Mouse (Mus musculus): ENCODE data around the gene Nop56. TPM values are rescaled to one million over a fixed set of nuclear protein-coding genes. Genes with fewer than 3 reads are reported as not detected.

Gene Nop56
- polyA plus RNA-seq, 1 experiment from 2014 or later = 425 TPM

DNA sequence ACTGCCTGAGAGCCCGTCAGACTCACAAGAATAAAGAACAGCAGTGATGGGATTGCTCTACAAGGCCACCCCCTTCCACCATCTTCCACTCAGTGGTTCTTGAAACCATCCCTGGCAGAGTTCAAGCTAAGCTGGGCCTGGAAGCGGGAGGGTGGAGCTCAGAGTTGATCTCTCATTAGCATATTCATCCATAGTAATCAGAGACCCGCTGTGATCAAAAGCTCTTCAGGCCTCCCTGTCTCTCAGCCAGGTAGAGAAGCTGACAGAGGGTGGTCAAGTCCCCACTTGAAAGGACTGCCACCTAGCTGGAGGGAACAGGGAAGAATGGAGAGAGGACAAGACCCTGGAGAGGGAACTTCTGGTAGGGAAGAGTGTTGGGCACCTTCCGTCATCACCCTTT, 28.8 kb downstream of the Nop56 start:
- peaks cover 3% of the 10 kb centered on the region for H3K27me3 ChIP-seq (ENCODE audit: low read depth, poor library complexity, severe bottlenecking)

DNA sequence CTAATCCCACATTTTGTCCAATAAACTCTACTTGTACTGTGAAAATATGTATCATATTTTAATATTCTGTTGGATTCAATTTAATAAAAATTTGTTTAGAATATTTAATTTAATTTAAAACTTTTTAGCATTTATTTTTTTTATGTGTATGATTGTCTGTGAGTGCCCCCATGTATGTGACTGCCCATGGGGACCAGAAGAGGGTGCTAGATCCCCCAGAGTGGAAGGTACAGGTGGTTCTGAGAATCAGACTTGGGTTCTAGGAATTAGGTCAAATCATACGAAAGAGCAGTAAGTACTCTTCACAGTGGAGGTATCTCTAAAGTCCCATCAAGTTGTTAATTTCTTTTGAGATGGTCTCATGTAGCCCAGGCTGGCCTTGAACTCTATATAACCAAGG, 52.8 kb downstream of the Nop56 start:
- no peak for DNase-seq (ENCODE audit: low spot score)
- H3K27ac ChIP-seq (replicated peaks) = no peak overlapping the region
- H3K27me3 ChIP-seq (ENCODE audit: low read depth, poor library complexity, severe bottlenecking) = no peaks in the 10 kb centered on the region
- H3K4me3 ChIP-seq = no peak overlapping the region
- H3K4me1 ChIP-seq = no peaks in the 10 kb centered on the region
- H3K36me3 ChIP-seq = no peaks in the 10 kb centered on the region
- WGBS = 80% methylated on average over 1 of the region's 1 CpGs
- H3K9me3 ChIP-seq (replicated peaks) = no peaks in the 10 kb centered on the region; the same call in 1 of the 2 replicates

More for the DNA sequence above, 28.8 kb downstream of the Nop56 start:
- Histone ChIP-seq H3K4me3 (no peak overlapping the region), H3K4me1 (no peaks in the 10 kb centered on the region), H3K36me3 (peaks cover 91% of the 10 kb centered on the region), H3K27ac (replicated peaks) (no peak overlapping the region), H3K9me3 (replicated peaks) (no peaks in the 10 kb centered on the region)
- DNase-seq (ENCODE audit: low spot score) = no peak
- WGBS = 53% methylated on average over 4 of the region's 4 CpGs

Other genes with a start within 250 kb of the Nop56 start
- gene Tgm6, start 162.0 kb upstream of the Nop56 start, polyA plus RNA-seq (2016; fragmentation: Nextera tagmentation; extraction: Ambion mirVana) = not detected in 2 replicates
- 859 and 934 TPM in 2 replicates for gene Snrpb, start 95.0 kb upstream of the Nop56 start, polyA plus RNA-seq (2016; fragmentation: Nextera tagmentation; extraction: Ambion mirVana)
- gene Tmc2, start 79.2 kb upstream of the Nop56 start, polyA plus RNA-seq (2016; fragmentation: Nextera tagmentation; extraction: Ambion mirVana) = not detected in 2 replicates
- gene Idh3b, start 10.1 kb downstream of the Nop56 start, polyA plus RNA-seq (2016; fragmentation: Nextera tagmentation; extraction: Ambion mirVana) = 136 and 141 TPM in 2 replicates
- 0.95 and 1.3 TPM in 2 replicates for gene Ebf4, start 20.7 kb downstream of the Nop56 start, polyA plus RNA-seq (2016; fragmentation: Nextera tagmentation; extraction: Ambion mirVana)
- gene Cpxm1, start 123.1 kb downstream of the Nop56 start, polyA plus RNA-seq (2016; fragmentation: Nextera tagmentation; extraction: Ambion mirVana) = 40.7 and 47.3 TPM in 2 replicates
- not detected in 2 replicates for gene Gm28372, start 130.8 kb downstream of the Nop56 start, polyA plus RNA-seq (2016; fragmentation: Nextera tagmentation; extraction: Ambion mirVana)
- 0.40 TPM in 1 of 2 replicates, not detected in the other for gene 1700020A23Rik, start 130.8 kb downstream of the Nop56 start, polyA plus RNA-seq (2016; fragmentation: Nextera tagmentation; extraction: Ambion mirVana)
- gene Tmem239, start 132.0 kb downstream of the Nop56 start, polyA plus RNA-seq (2016; fragmentation: Nextera tagmentation; extraction: Ambion mirVana) = 0.12 TPM in 1 of 2 replicates, not detected in the other
- gene Vps16, start 149.9 kb downstream of the Nop56 start, polyA plus RNA-seq (2016; fragmentation: Nextera tagmentation; extraction: Ambion mirVana) = 117 and 126 TPM in 2 replicates
- gene Pced1a, start 150.3 kb downstream of the Nop56 start, polyA plus RNA-seq (2016; fragmentation: Nextera tagmentation; extraction: Ambion mirVana) = 13.9 and 14.4 TPM in 2 replicates
- 88.2 and 91.8 TPM in 2 replicates for gene Ptpra, start 175.8 kb downstream of the Nop56 start, polyA plus RNA-seq (2016; fragmentation: Nextera tagmentation; extraction: Ambion mirVana)